Comparison of ENCODE assay signal across 8 mouse cellular contexts in the genomic region with DNA sequence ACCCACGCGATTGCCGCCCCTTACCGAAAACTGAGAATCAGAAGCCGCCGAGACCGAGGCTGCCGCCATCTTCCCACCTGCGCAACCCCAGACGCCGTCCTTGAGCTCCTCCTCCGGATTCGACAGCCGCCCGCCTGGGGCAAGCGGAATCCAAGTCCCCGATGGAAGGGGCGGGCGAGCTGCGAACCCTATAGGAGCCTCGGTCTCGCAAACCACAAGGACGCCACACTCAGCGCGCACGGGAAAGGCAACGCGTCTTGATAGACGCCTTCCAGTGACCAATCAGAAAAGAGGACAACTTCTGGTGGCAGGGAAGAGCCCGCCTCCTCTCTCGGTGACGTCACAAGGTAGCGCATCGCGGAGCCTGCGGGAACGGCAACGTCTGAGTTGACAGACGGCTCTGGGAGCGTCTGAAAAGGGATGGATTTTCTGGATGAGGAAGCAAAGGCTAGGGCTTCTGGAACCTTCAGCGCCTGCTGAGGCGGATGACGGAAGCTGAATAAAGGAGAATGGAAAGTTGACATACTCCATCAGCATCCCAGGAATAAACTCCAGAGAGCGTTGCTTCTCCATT. TPM values are rescaled to one million over a fixed set of nuclear protein-coding genes. Genes with fewer than 3 reads are reported as not detected.
DNase-seq lines count a peak whose midpoint lies in the region; ATAC-seq and TF ChIP-seq lines count a peak whose summit lies in the region.

A gene (minus strand): TSS at position 276 of the 574 bp plus-strand sequence.

- no peaks in the 10 kb centered on the region for H3K27me3 ChIP-seq in hindbrain, embryonic 10.5 days (ENCODE audit: insufficient read depth, poor library complexity, severe bottlenecking)
- H3K27me3 ChIP-seq in lung, postnatal 0 days (replicated peaks; ENCODE audit: insufficient read depth, low read length) = no peaks in the 10 kb centered on the region

- 0 out of 2 replicates have a peak, but pooled peaks have one; percentile 5 for TF ChIP-seq EP300 in lung, postnatal 0 days (IDR thresholded peaks at IDR 0.05)

- peak within 1 kb of the TSS; percentile 99 for H3K27ac ChIP-seq in hindbrain, embryonic 10.5 days
- H3K27ac ChIP-seq in lung, postnatal 0 days (ENCODE audit: low read length) = peak within 1 kb of the TSS; percentile 99

- TF ChIP-seq CTCF in lung, postnatal 0 days (IDR thresholded peaks at IDR 0.05) = no peak

- H3K36me3 ChIP-seq in hindbrain, embryonic 10.5 days = peaks cover 45% of the 10 kb centered on the region
- H3K36me3 ChIP-seq in lung, postnatal 0 days (ENCODE audit: insufficient read depth, low read length) = peaks cover 15% of the 10 kb centered on the region; the same call in 1 of the 2 replicates

- H3K9ac ChIP-seq in lung, postnatal 0 days (replicated peaks; ENCODE audit: low read depth) = peak within 1 kb of the TSS; percentile 88

- WGBS in hindbrain, embryonic 10.5 days = under 1% methylated on average over 44 of the region's 44 CpGs
- WGBS in lung, postnatal 0 days = under 1% methylated on average over 44 of the region's 44 CpGs

- no peaks in the 10 kb centered on the region for H3K9me3 ChIP-seq in hindbrain, embryonic 10.5 days
- no peaks in the 10 kb centered on the region for H3K9me3 ChIP-seq in lung, postnatal 0 days (ENCODE audit: low read length)

- peak; percentile 96 for DNase-seq in MN1 (ENCODE audit: low spot score)
- peak; percentile 99 for DNase-seq in cerebellum, adult 9-10 months
- DNase-seq in hindbrain, embryonic 10.5 days (ENCODE audit: low spot score) = peak; percentile 96
- peak; percentile 98 for DNase-seq in layer of hippocampus, adult 9-11 months
- peak; percentile 99 for DNase-seq in lung, postnatal 0 days (ENCODE audit: low spot score)
- DNase-seq in ovary, postnatal 14 days (ENCODE audit: low spot score) = peak; percentile 85
- DNase-seq in thymus, postnatal 14 days = peak; percentile 96

- peak within 1 kb of the TSS; percentile 91 for H3K4me2 ChIP-seq in lung, postnatal 0 days (replicated peaks; ENCODE audit: low read depth, low read length)

- peak; percentile 86 for ATAC-seq in frontal cortex, adult (ENCODE audit: low TSS enrichment)
- peak; percentile 86 for ATAC-seq in lung, postnatal 0 days

- peak within 1 kb of the TSS; percentile 96 for H3K4me3 ChIP-seq in hindbrain, embryonic 10.5 days
- H3K4me3 ChIP-seq in lung, postnatal 0 days (ENCODE audit: low read depth, low read length) = peak within 1 kb of the TSS; percentile 89

- H3K4me1 ChIP-seq in hindbrain, embryonic 10.5 days (replicated peaks) = peaks cover 28% of the 10 kb centered on the region
- peaks cover 10% of the 10 kb centered on the region for H3K4me1 ChIP-seq in lung, postnatal 0 days (ENCODE audit: insufficient read depth, low read depth, low read length)

RNA-seq across cellular contexts. Expression of the gene that starts here (rescaled TPM):
- 45.7 and 61.1 TPM in 2 replicates for polyA plus RNA-seq in hindbrain, embryonic 10.5 days (2016; fragmentation: Nextera tagmentation; extraction: Ambion mirVana)
- 26.6 and 26.7 TPM in 2 replicates for polyA plus RNA-seq in lung, postnatal 0 days (2015; fragmentation: Nextera tagmentation; extraction: Ambion mirVana)

Comparison
In these comparisons a context has a peak if more than half of its experiments do, and no peak if none do; other contexts are left out.
1. Peak in every context shown above with its lines: DNase-seq, ATAC-seq, H3K4me3 ChIP-seq and H3K27ac ChIP-seq.